Mouse (Mus musculus) c-Kit-negative CD71-positive TER-119-positive erythroid progenitor cells, embryonic 14.5 days (primary cell): Measurements from ENCODE around the gene Zfp455.
"Not testable (repeated sequence)": the region's sequence is repeated elsewhere in the genome, so short reads cannot be mapped to it uniquely, and the experiment has no call there.

Source experiments
- DNase-seq: peaks from one replicate; pipeline ENCODE4 v3.0.0-alpha.2; 2013; ENCODE audit warnings: low read depth, low spot score

Gene Zfp455

DNA sequence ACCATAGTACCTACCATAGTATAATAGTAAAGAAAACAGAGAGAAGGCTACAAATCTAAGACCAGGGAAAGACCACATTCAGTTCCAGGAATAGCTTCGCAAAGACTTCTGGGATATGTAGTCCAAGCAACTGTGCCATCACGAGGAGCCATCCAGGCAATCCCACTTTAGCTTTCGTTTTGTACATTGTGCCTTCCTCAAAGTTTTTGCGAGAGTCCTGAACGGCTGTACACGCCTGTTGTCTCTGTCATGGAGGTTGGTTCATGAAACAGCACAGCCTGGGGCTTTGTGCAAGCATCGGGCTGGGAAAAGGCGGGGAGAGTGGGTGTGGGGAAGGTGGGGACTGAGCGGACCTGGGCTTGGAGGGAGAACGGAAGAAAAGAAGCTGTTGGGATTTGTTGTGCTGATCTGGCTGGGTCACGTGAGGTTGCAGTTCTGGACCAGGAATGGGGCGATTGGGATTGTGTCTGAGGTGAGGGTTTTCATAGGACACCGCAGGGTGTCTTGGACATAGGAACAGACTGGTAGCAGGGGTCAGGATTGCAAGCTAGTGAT, at the start of gene Zfp455:
Gene Zfp455 (plus strand): TSS at position 167 of the 555 bp plus-strand sequence.
- DNase-seq, result no peak

GRCm38 (mm10) chr13:67166122-67166521, 28.2 kb upstream of the Zfp455 start:
- DNase-seq, result not testable (repeated sequence)

DNA sequence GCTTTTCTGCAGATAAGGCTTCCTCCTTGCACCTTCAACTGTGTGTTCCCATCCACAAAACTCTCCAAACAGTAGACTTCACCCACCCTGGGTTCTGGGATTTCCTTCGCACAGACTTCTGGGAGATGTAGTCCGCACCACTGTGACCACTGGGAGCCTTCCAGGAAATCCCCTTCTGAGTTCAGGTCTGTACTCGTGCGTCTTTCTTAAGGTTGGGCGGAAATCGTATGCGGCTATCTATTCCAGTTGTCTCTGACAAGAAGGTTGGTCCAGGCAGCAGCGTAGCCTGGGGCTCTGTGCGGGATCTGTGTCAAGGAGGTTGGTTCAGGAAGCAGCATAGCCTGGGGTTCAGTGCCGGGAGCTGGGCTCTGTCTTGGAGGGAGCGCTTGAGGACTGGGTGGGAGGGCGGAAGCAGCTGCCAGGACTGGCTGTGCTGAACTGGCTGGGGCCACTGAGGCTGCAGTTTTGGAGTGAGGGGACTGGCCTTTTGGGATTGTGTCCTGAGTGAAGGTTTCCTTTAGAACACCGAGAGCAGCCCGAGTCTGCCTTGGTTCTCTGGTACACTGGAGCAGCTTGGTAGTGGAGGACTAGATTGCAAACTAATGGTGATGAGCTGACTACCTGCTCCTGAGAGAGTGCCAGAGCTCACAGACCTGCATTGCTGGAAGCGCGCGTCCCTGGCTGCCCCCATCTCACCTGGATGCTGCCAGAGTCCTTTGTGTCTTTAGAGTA, 21.1 kb upstream of the Zfp455 start, which contains the start of gene Rsl1:
Gene Rsl1 (plus strand): TSS at position 192 of the 732 bp plus-strand sequence.
- not testable (repeated sequence) for DNase-seq

DNA sequence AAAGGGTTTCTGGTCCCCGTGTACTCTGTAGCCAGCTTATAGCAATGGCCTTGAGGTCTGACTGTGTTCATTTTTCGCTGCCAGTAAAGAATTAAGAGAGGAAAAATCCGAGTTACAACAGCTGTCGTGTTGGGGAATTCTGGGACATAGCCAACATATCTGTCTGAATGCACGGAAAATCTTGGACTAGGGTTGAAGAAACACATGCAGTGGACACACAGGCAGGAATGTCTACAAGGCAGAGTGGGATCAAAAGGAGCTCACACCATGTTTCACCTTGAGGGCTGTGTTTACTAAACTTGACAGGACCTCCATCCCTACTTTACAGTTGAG, 20.6 kb upstream of the Zfp455 start:
- DNase-seq, result no peak

- no peak for DNase-seq
Measured at GRCm38 (mm10) chr13:67201656-67202055, 7.3 kb downstream of the Zfp455 start.

- DNase-seq, result no peak
Measured at GRCm38 (mm10) chr13:67214015-67214607, 19.8 kb downstream of the Zfp455 start.
